Mouse (Mus musculus) liver, embryonic 15.5 days (tissue): Measurements from ENCODE around the gene Ppp1r8. TPM values are rescaled to one million over a fixed set of nuclear protein-coding genes. Genes with fewer than 3 reads are reported as not detected.
A peak's percentile ranks its signal among the peaks of the same experiment; 100 is the strongest.
"Not testable (repeated sequence)": the region's sequence is repeated elsewhere in the genome, so short reads cannot be mapped to it uniquely, and the experiment has no call there.

ENCODE experiments used
- ATAC-seq: fragments of 200-750 bp; cut with Nextera tagmentation; 2 replicates; pipeline ENCODE4 v1.8.0; 2017; ENCODE audit warnings: moderate number of reproducible peaks, mild to moderate bottlenecking, moderate library complexity; ENCODE audit not compliant: insufficient read depth
- H3K27ac ChIP-seq: fragments of 300-500 bp; sonication (generic); replicated peaks from 2 replicates; pipeline ENCODE4 v1.5.1; 2015; ENCODE audit warnings: mild to moderate bottlenecking, inconsistent platforms
- H3K27me3 ChIP-seq: fragments of 300-500 bp; sonication (generic); 2 replicates; pipeline ENCODE4 v1.6.1; 2015; ENCODE audit warnings: mild to moderate bottlenecking, inconsistent platforms
- H3K36me3 ChIP-seq: fragments of 300-500 bp; sonication (generic); replicated peaks from 2 replicates; pipeline ENCODE4 v1.6.1; 2015; ENCODE audit warnings: moderate library complexity, mild to moderate bottlenecking, inconsistent platforms
- H3K4me1 ChIP-seq: fragments of 300-500 bp; sonication (generic); replicated peaks from 2 replicates; pipeline ENCODE4 v1.6.1; 2015; ENCODE audit warnings: inconsistent platforms
- H3K4me2 ChIP-seq: fragments of 300-500 bp; sonication (generic); 2 replicates; pipeline ENCODE4 v1.6.1; 2015; ENCODE audit warnings: moderate library complexity, mild to moderate bottlenecking, inconsistent platforms
- H3K4me3 ChIP-seq: fragments of 300-500 bp; sonication (generic); replicated peaks from 2 replicates; pipeline ENCODE4 v1.5.1; 2015; ENCODE audit warnings: mild to moderate bottlenecking, inconsistent platforms
- H3K9ac ChIP-seq: fragments of 300-500 bp; sonication (generic); 2 replicates; pipeline ENCODE4 v1.6.1; 2015; ENCODE audit warnings: moderate library complexity, mild to moderate bottlenecking, inconsistent platforms
- H3K9me3 ChIP-seq: fragments of 300-500 bp; sonication (generic); replicated peaks from 2 replicates; pipeline ENCODE4 v1.6.1; 2016; ENCODE audit warnings: inconsistent platforms
- WGBS: fragments of 180-500 bp; shearing (Covaris S2); methylation state at CpG from one replicate; pipeline ENCODE4 v1.1.7; 2015; ENCODE audit warnings: mixed read lengths; ENCODE audit not compliant: insufficient replicate concordance; 5-methylcytosine and 5-hydroxymethylcytosine counted together
- polyA plus RNA-seq: library from polyadenylated mRNA; unstranded; fragments of >200 nt; fragmentation: Nextera tagmentation; extraction: Ambion mirVana; gene quantifications from 2 replicates; pipeline ENCODE4 v1.2.1, GENCODE M21; 2015

Gene Ppp1r8
- polyA plus RNA-seq, 1 experiment from 2014 or later, result 22.5 TPM

DNA sequence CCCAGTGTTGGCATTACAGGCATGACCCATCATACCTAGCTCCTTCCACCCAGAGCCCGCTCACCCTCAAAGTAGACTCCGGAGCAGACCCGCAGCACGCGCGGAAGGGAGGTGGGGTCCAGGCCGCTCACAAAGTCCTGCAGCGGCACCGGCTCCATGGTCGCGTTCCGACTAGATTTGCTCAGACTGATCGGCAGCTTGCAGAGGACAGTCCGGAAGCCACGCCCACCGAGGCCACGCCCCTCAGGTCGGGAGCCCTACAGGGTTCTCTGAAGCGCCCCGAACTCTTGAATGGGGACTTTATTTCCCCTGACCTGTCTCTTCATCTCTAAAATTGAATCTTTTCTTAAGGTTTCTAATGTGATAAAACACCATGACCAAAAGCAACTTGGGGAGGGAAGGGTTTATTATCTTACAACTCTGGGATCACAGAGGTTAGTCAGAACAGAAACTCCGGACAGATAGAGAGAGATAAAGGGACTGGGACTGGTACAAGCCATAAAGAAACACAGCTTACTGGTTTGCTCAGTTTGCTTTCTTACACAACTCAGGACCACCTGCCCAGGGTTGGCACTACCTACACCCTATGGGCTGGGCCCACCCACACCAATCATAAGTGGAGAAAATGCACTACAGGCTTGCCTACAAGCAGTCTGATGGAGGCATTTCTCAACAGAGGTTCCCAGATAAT, 46.6 kb downstream of the Ppp1r8 start, which contains the start of gene Themis2:
TSS of gene Themis2 (minus strand) at position 192 of the 691 bp plus-strand sequence.
- peaks cover 26% of the 10 kb centered on the region for H3K27me3 ChIP-seq
- ATAC-seq, result peak; percentile 64

GRCm38 (mm10) chr4:132795171-132795570, 47.8 kb downstream of the Ppp1r8 start:
- Histone ChIP-seq H3K4me1 (peaks cover 27% of the 10 kb centered on the region), H3K27ac (no peak overlapping the region), H3K9ac (no peak overlapping the region), H3K36me3 (no peaks in the 10 kb centered on the region), H3K27me3 (peaks cover 26% of the 10 kb centered on the region), H3K4me2 (peak overlapping the region; percentile 75), H3K4me3 (peak overlapping the region; percentile 52), H3K9me3 (no peaks in the 10 kb centered on the region)
- WGBS, result 70% methylated on average over 7 of the region's 7 CpGs
- no peak for ATAC-seq

More for the DNA sequence above, 46.6 kb downstream of the Ppp1r8 start, which contains the start of gene Themis2:
- Histone ChIP-seq H3K9me3 (no peaks in the 10 kb centered on the region), H3K9ac (peak within 1 kb of the TSS; percentile 38; the same call in 1 of the 2 replicates), H3K27ac (no peak within 1 kb of the TSS), H3K4me2 (peak within 1 kb of the TSS; percentile 75), H3K36me3 (no peaks in the 10 kb centered on the region), H3K4me1 (peaks cover 34% of the 10 kb centered on the region), H3K4me3 (peak within 1 kb of the TSS; percentile 52)
- WGBS, result 1% methylated on average over 21 of the region's 21 CpGs

- Histone ChIP-seq H3K36me3 (no peaks in the 10 kb centered on the region), H3K4me2 (peak overlapping the region; percentile 75), H3K27ac (no peak overlapping the region), H3K4me1 (peaks cover 27% of the 10 kb centered on the region), H3K9me3 (no peaks in the 10 kb centered on the region), H3K9ac (no peak overlapping the region), H3K4me3 (peak overlapping the region; percentile 52), H3K27me3 (peaks cover 26% of the 10 kb centered on the region)
- no peak for ATAC-seq
- 54% methylated on average over 8 of the region's 8 CpGs for WGBS
These were observed 48.2 kb downstream of the Ppp1r8 start for GRCm38 (mm10) chr4:132794760-132795159.

- H3K4me2 ChIP-seq, result peak overlapping the region; percentile 75
- peaks cover 27% of the 10 kb centered on the region for H3K4me1 ChIP-seq
- H3K36me3 ChIP-seq, result no peaks in the 10 kb centered on the region
- ATAC-seq, result no peak
- 0 out of 2 replicates have a peak overlapping the region, but pooled peaks have one; percentile 52 for H3K4me3 ChIP-seq
- H3K9ac ChIP-seq, result no peak overlapping the region
- no peaks in the 10 kb centered on the region for H3K9me3 ChIP-seq
- H3K27me3 ChIP-seq, result peaks cover 26% of the 10 kb centered on the region
- no peak overlapping the region; the same call in 1 of the 2 replicates for H3K27ac ChIP-seq
- WGBS, result 21% methylated on average over 9 of the region's 9 CpGs
These were observed 48.9 kb downstream of the Ppp1r8 start for GRCm38 (mm10) chr4:132794028-132794427.

DNA sequence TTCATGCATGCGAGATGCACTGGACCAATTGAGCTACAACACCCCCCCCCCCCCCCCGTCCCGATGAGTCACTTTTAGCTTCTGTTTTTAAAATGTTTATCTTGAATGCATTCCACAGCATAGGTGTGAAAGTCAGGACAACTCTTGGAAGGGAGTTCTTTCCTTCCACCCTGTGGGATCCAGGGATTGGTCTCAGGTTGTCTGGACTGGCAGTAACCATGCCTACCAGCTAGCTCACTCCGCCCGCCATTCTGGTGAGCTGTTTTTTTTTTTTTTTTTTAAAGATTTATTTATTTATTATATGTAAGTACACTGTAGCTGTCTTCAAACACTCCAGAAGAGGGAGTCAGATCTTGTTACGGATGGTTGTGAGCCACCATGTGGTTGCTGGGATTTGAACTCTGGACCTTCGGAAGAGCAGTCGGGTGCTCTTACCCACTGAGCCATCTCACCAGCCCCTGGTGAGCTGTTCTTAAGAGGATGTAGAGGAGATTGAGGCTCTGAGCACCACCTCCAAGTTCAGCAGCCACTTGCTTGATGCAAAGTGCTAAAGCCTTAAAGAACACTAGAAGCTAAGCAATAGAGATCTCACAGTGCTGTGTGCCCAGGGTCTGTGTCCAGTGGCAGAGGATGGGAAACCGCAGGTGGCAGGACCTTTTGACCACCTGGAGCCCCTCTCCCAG, 49.5 kb downstream of the Ppp1r8 start:
- not testable (repeated sequence) for H3K36me3 ChIP-seq, H3K9me3 ChIP-seq, ATAC-seq, H3K4me3 ChIP-seq, H3K27ac ChIP-seq, H3K9ac ChIP-seq
- Histone ChIP-seq H3K4me2 (peak overlapping the region; percentile 75), H3K4me1 (peaks cover 27% of the 10 kb centered on the region), H3K27me3 (peaks cover 26% of the 10 kb centered on the region)
- 66% methylated on average over 9 of the region's 9 CpGs for WGBS

DNA sequence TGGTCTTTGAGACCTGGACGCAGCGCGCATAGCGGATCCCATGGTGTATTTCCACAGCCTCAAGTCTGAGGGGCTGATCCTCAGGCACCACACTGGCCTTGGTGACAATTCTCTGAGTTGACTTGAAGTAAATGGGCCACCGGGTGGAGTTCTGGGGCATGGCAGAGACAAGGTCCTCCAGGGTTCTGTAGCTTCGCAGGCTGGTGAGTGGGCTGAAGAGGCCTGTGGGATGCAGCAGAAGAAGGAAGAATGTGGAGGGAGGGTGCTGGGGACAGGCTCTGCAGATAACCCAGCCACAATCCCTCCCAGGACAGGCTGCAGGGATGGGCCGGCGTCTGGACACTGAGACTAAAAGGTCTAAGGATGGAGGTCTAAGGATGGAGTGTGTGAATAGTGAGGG, 53.2 kb downstream of the Ppp1r8 start:
- no peak overlapping the region for H3K27ac ChIP-seq
- H3K9ac ChIP-seq, result no peak overlapping the region
- no peak overlapping the region for H3K4me2 ChIP-seq
- WGBS, result 76% methylated on average over 8 of the region's 8 CpGs
- H3K4me3 ChIP-seq, result no peak overlapping the region
- ATAC-seq, result no peak
- peaks cover 9% of the 10 kb centered on the region; the same call in 1 of the 2 replicates for H3K4me1 ChIP-seq
- H3K9me3 ChIP-seq, result no peaks in the 10 kb centered on the region
- H3K27me3 ChIP-seq, result peaks cover 12% of the 10 kb centered on the region
- no peaks in the 10 kb centered on the region for H3K36me3 ChIP-seq

DNA sequence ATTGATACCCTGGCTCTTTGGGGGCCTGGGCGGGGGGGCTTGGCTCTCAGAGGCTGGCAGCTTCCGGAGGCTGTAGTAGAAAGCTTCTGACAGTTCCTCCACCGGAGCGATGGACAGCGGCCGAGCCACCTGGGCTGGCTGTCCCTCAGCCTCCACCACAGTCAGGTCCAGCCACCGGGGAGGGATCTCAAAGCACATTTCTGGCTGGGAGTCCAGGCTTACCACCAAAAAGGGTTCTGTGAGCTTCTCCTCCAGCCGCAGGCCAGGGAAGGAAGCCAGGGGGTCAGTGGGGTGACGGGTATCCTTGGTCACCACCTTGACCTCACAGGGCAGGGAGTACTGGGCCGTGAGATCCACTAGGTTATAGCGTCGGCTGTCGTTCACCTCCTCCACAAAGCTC, 57.7 kb downstream of the Ppp1r8 start:
- H3K4me1 ChIP-seq, result peaks cover 8% of the 10 kb centered on the region; the same call in 1 of the 2 replicates
- 0 out of 2 replicates have a peak, but pooled peaks cover 3% of the 10 kb centered on the region for H3K36me3 ChIP-seq
- H3K4me3 ChIP-seq, result no peak overlapping the region
- no peak overlapping the region for H3K27ac ChIP-seq
- no peaks in the 10 kb centered on the region for H3K9me3 ChIP-seq
- H3K27me3 ChIP-seq, result no peaks in the 10 kb centered on the region
- H3K4me2 ChIP-seq, result no peak overlapping the region
- WGBS, result 83% methylated on average over 13 of the region's 13 CpGs
- H3K9ac ChIP-seq, result no peak overlapping the region
- no peak for ATAC-seq

DNA sequence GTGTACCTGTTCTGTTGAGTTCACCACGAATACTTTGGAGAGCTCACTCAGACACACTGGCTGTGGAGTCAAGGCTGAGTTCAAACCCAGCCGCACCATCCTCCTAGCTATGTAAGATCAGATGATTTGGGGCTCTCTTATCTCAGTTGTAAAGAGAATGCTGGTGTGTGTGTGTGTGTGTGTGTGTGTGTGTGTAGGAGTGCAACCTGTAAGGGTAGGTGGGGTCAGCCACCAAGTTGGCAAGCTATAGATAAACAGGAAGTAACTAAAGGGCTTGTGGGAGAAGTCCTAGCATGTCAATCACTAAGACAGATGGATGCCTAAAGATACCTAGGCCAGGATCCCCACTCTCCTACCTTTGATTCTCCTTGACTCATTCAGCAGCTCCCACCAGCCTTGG, 59.2 kb downstream of the Ppp1r8 start:
- no peaks in the 10 kb centered on the region for H3K9me3 ChIP-seq
- H3K9ac ChIP-seq, result no peak overlapping the region
- H3K4me3 ChIP-seq, result no peak overlapping the region
- H3K4me2 ChIP-seq, result no peak overlapping the region
- H3K27ac ChIP-seq, result no peak overlapping the region
- no peaks in the 10 kb centered on the region for H3K27me3 ChIP-seq
- H3K36me3 ChIP-seq, result peaks cover 17% of the 10 kb centered on the region
- peaks cover 9% of the 10 kb centered on the region; the same call in 1 of the 2 replicates for H3K4me1 ChIP-seq
- no peak for ATAC-seq
- WGBS, result 49% methylated on average over 2 of the region's 2 CpGs

DNA sequence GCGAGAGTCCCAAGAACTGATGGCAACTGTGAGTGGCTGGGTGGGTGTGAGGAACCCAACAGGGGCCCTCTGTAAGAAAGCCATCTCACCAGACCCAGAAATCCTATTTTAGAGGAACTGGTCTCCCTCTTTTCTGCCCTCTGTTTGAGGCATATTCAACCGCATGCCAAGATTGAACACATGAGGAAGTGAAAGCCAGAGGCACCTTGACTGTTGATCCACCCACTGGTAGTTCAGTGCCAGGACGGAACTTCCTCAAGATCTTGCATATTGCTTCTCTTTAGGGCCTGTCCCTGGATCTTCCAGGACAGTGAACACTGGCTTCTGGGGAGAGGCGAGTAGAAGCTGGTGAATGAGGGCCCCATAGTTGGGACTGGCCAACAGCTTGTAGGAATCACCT, 62.7 kb downstream of the Ppp1r8 start:
- Histone ChIP-seq H3K27ac (no peak overlapping the region), H3K4me1 (peaks cover 9% of the 10 kb centered on the region; the same call in 1 of the 2 replicates), H3K4me2 (no peak overlapping the region), H3K9ac (no peak overlapping the region), H3K36me3 (peaks cover 51% of the 10 kb centered on the region), H3K9me3 (no peaks in the 10 kb centered on the region), H3K27me3 (no peaks in the 10 kb centered on the region), H3K4me3 (no peak overlapping the region)
- no peak for ATAC-seq
- WGBS, result 73% methylated on average over 4 of the region's 4 CpGs

- no peak overlapping the region for H3K9ac ChIP-seq
- H3K27ac ChIP-seq, result no peak overlapping the region
- H3K9me3 ChIP-seq, result no peaks in the 10 kb centered on the region
- H3K27me3 ChIP-seq, result no peaks in the 10 kb centered on the region
- 89% methylated on average over 6 of the region's 6 CpGs for WGBS
- H3K4me1 ChIP-seq, result 0 out of 2 replicates have a peak, but pooled peaks cover 6% of the 10 kb centered on the region
- ATAC-seq, result no peak
- peaks cover 67% of the 10 kb centered on the region for H3K36me3 ChIP-seq
- no peak overlapping the region for H3K4me2 ChIP-seq
- H3K4me3 ChIP-seq, result no peak overlapping the region
These were observed 64.3 kb downstream of the Ppp1r8 start for GRCm38 (mm10) chr4:132778562-132779201.
